In genomic region chr9:20763099-20763498, GRCm38 (mm10) we compare ENCODE assay signal across 22 mouse cellular contexts. TPM values are rescaled to one million over a fixed set of nuclear protein-coding genes. Genes with fewer than 3 reads are reported as not detected.
DNase-seq lines count a peak whose midpoint lies in the region; ATAC-seq and TF ChIP-seq lines count a peak whose summit lies in the region.
"Had no signal": no experiment of that assay in that cellular context is flagged by ENCODE, and none has a peak within 500 bp of the region (broad histone marks: within the 10 kb centered on the region; RNA-seq: fewer than 3 reads in every experiment).

No protein-coding gene starts in this region.

- H3K9ac ChIP-seq in hindbrain, postnatal 0 days (replicated peaks; ENCODE audit: low read length), result no peak overlapping the region
- H3K9ac ChIP-seq: hindbrain, embryonic 15.5 days; liver, embryonic 15.5 days; stomach, embryonic 15.5 days had no signal

- no peak overlapping the region for H3K4me2 ChIP-seq in hindbrain, postnatal 0 days (ENCODE audit: low read depth, low read length)
- H3K4me2 ChIP-seq: hindbrain, embryonic 15.5 days; liver, embryonic 15.5 days; stomach, embryonic 15.5 days had no signal

- intact Hi-C loops in heart, postnatal 25 days (cut with DNase I), result no loop called here

- 0% methylated on average over 1 of the region's 1 CpGs for WGBS in cerebellum, adult 2 months
- WGBS in hindbrain, postnatal 0 days, result 58% methylated on average over 1 of the region's 1 CpGs
- WGBS in hindbrain, embryonic 10.5 days, result 93% methylated on average over 1 of the region's 1 CpGs

- TF ChIP-seq POLR2A in cerebellum, adult 2 months (IDR thresholded peaks at IDR 0.05; ENCODE audit: borderline replicate concordance, insufficient read depth, low read length), result no peak

- DNase-seq in cerebellum, postnatal 14 days, result peak; percentile 66 to 74
- DNase-seq in cerebellum, adult 2 months, result no peak
- DNase-seq in hindbrain, postnatal 0 days (ENCODE audit: low spot score), result peak; percentile 20
- no peak for DNase-seq in hindbrain, embryonic 10.5 days (ENCODE audit: low spot score)
- DNase-seq in adipocyte (ENCODE audit: low spot score), result peak; percentile 49
- DNase-seq in heart, postnatal 25 days (ENCODE audit: low spot score), result peak; percentile 29
- DNase-seq in left cerebral cortex, adult 8-10 months (ENCODE audit: low spot score in 2 of 2), result no peak
- DNase-seq: cerebellum, postnatal 36 days; kidney, adult 11 months; kidney, postnatal 25 days; layer of hippocampus, adult 9-11 months; midbrain, embryonic 14.5 days; right cerebral cortex, adult 18-20 months had no signal

- H3K27me3 ChIP-seq in cerebellum, adult 2 months (ENCODE audit: control insufficient read depth, insufficient read depth, low read length), result no peaks in the 10 kb centered on the region
- no peaks in the 10 kb centered on the region; the same call in 1 of the 2 replicates for H3K27me3 ChIP-seq in hindbrain, postnatal 0 days (ENCODE audit: insufficient read depth, low read length)
- no peaks in the 10 kb centered on the region for H3K27me3 ChIP-seq in hindbrain, embryonic 10.5 days (ENCODE audit: insufficient read depth, poor library complexity, severe bottlenecking)
- H3K27me3 ChIP-seq: hindbrain, embryonic 15.5 days; stomach, embryonic 15.5 days had no signal

- no peaks in the 10 kb centered on the region for H3K36me3 ChIP-seq in hindbrain, postnatal 0 days (ENCODE audit: insufficient read depth, low read length)
- no peaks in the 10 kb centered on the region for H3K36me3 ChIP-seq in hindbrain, embryonic 10.5 days
- H3K36me3 ChIP-seq: hindbrain, embryonic 15.5 days; liver, embryonic 15.5 days; stomach, embryonic 15.5 days had no signal

- no peak for ATAC-seq in hindbrain, postnatal 0 days
- ATAC-seq: lung, postnatal 0 days had no signal

- H3K4me1 ChIP-seq in cerebellum, adult 2 months (ENCODE audit: control insufficient read depth, insufficient read depth, low read length), result no peaks in the 10 kb centered on the region
- peaks cover 3% of the 10 kb centered on the region; the same call in 1 of the 2 replicates for H3K4me1 ChIP-seq in hindbrain, postnatal 0 days (ENCODE audit: insufficient read depth, low read length)
- peaks cover 2% of the 10 kb centered on the region; the same call in 1 of the 2 replicates for H3K4me1 ChIP-seq in hindbrain, embryonic 10.5 days (replicated peaks)

- no peak for TF ChIP-seq CTCF in cerebellum, adult 2 months (IDR thresholded peaks at IDR 0.05; ENCODE audit: borderline replicate concordance, insufficient read depth, low read depth, low read length)
- TF ChIP-seq CTCF in hindbrain, postnatal 0 days (IDR thresholded peaks at IDR 0.05; ENCODE audit: low read depth), result no peak

- H3K27ac ChIP-seq in cerebellum, adult 2 months (ENCODE audit: insufficient read depth, low read length), result no peak overlapping the region
- H3K27ac ChIP-seq in hindbrain, postnatal 0 days, result no peak overlapping the region
- no peak overlapping the region for H3K27ac ChIP-seq in hindbrain, embryonic 10.5 days
- H3K27ac ChIP-seq: hindbrain, embryonic 15.5 days; liver, embryonic 15.5 days; stomach, embryonic 15.5 days had no signal

- no peaks in the 10 kb centered on the region for H3K9me3 ChIP-seq in hindbrain, postnatal 0 days (ENCODE audit: low read length)
- H3K9me3 ChIP-seq in hindbrain, embryonic 10.5 days, result no peaks in the 10 kb centered on the region
- H3K9me3 ChIP-seq: hindbrain, embryonic 15.5 days; liver, embryonic 15.5 days; stomach, embryonic 15.5 days had no signal

- no peak overlapping the region for H3K4me3 ChIP-seq in cerebellum, adult 2 months (replicated peaks; ENCODE audit: insufficient read depth, low read depth, low read length)
- no peak overlapping the region for H3K4me3 ChIP-seq in hindbrain, postnatal 0 days (ENCODE audit: low read length)
- H3K4me3 ChIP-seq in hindbrain, embryonic 10.5 days, result no peak overlapping the region
- H3K4me3 ChIP-seq: hindbrain, embryonic 15.5 days; liver, embryonic 15.5 days; stomach, embryonic 15.5 days had no signal

RNA-seq across cellular contexts. Expression of gene Olfm2, which starts 16.9 kb away (rescaled TPM):
- 45.4 and 54.1 TPM in 2 replicates for polyA plus RNA-seq in cerebellum, adult 2 months (2012; rRNA removed)
- total RNA-seq in hindbrain, postnatal 0 days (2014; rRNA removed), result 317 and 346 TPM in 2 replicates
- 190 and 213 TPM in 2 replicates for polyA plus RNA-seq in hindbrain, postnatal 0 days (2015; fragmentation: Nextera tagmentation; extraction: Ambion mirVana)
- polyA plus RNA-seq in hindbrain, embryonic 10.5 days (2016; fragmentation: Nextera tagmentation; extraction: Ambion mirVana), result 46.9 and 76.4 TPM in 2 replicates
- total RNA-seq in heart, postnatal 25 days (2021), result under 1 TPM in 1 of 2 experiments, not detected in 1; 0.18 TPM
- 100 to 1,000 TPM; 122 to 129 (median 125) TPM for total RNA-seq in left cerebral cortex, adult 8-10 months (2022)

RNA-seq across cellular contexts. Expression of gene Col5a3, which starts 51.8 kb away (rescaled TPM):
- polyA plus RNA-seq in cerebellum, adult 2 months (2012; rRNA removed), result 3.0 and 3.5 TPM in 2 replicates
- 3.3 and 4.0 TPM in 2 replicates for total RNA-seq in hindbrain, postnatal 0 days (2014; rRNA removed)
- polyA plus RNA-seq in hindbrain, postnatal 0 days (2015; fragmentation: Nextera tagmentation; extraction: Ambion mirVana), result 1.1 and 1.5 TPM in 2 replicates
- polyA plus RNA-seq in hindbrain, embryonic 10.5 days (2016; fragmentation: Nextera tagmentation; extraction: Ambion mirVana), result 0.98 and 1.3 TPM in 2 replicates
- 10 to 100 TPM; 26.1 to 30.2 TPM for total RNA-seq in heart, postnatal 25 days (2021)
- total RNA-seq in left cerebral cortex, adult 8-10 months (2022), result 1 to 10 TPM; 1.0 to 2.0 (median 1.3) TPM

RNA-seq across cellular contexts. Expression of gene Rdh8, which starts 55.2 kb away (rescaled TPM):
- not detected in 2 replicates for polyA plus RNA-seq in cerebellum, adult 2 months (2012; rRNA removed)
- not detected in 2 replicates for total RNA-seq in hindbrain, postnatal 0 days (2014; rRNA removed)
- polyA plus RNA-seq in hindbrain, postnatal 0 days (2015; fragmentation: Nextera tagmentation; extraction: Ambion mirVana), result not detected in 2 replicates
- polyA plus RNA-seq in hindbrain, embryonic 10.5 days (2016; fragmentation: Nextera tagmentation; extraction: Ambion mirVana), result not detected in 2 replicates
- total RNA-seq in heart, postnatal 25 days (2021), result not detected
- not detected for total RNA-seq in left cerebral cortex, adult 8-10 months (2022)
- total RNA-seq: megakaryocyte progenitor cell, adult 5-6 weeks had no signal
- polyA plus RNA-seq: heart, embryonic 16.5 days; hindbrain, embryonic 15.5 days; limb, embryonic 14.5 days; liver, embryonic 15.5 days; lung, postnatal 0 days; midbrain, embryonic 14.5 days; spleen, adult 2 months; stomach, embryonic 15.5 days; thymus, postnatal 0 days had no signal

Comparison
In these comparisons a context has a peak if more than half of its experiments do, and no peak if none do; other contexts are left out.
1. DNase-seq: peak in cerebellum, postnatal 14 days (2 of 2), hindbrain, postnatal 0 days (single experiment), adipocyte (single experiment) and heart, postnatal 25 days (single experiment); none in cerebellum, adult 2 months (0 of 2), hindbrain, embryonic 10.5 days (single experiment) and left cerebral cortex, adult 8-10 months (0 of 2).
2. RNA of gene Olfm2, which starts 16.9 kb away (total RNA-seq): 317 to 346 TPM in hindbrain, postnatal 0 days and 122 to 129 TPM in left cerebral cortex, adult 8-10 months; 0.18 TPM in heart, postnatal 25 days; every median in the first group is over 100 times any median in the second.